37 mouse cellular contexts compared by ENCODE assay signal in the genomic region with DNA sequence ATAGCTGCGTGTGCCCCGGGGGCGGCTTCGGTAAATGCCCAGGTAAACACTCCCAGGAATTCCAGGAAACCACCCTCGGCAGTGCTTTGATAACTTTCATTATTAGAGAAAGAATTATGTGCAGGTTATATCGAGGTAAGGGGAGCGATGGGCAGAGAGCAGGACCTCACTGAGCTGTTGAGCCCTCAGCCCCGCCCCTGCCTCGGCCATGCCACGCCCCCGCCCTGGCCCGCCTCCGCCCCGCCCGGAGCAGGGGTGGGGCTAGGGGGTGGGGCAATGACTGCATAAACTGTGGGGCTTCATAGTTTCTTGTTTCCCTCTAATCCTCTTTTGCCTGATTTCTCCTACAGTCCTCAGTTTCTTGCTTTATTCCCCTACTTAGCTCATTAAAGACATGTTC. TPM values are rescaled to one million over a fixed set of nuclear protein-coding genes. Genes with fewer than 3 reads are reported as not detected.
DNase-seq lines count a peak whose midpoint lies in the region; ATAC-seq lines count a peak whose summit lies in the region.
"Had no signal": no experiment of that assay in that cellular context is flagged by ENCODE, and none has a peak within 500 bp of the region (broad histone marks: within the 10 kb centered on the region; RNA-seq: fewer than 3 reads in every experiment).

No protein-coding gene starts in this region.

- H3K27me3 ChIP-seq in midbrain, embryonic 11.5 days (ENCODE audit: control insufficient read depth, insufficient read depth, low read length), result no peaks in the 10 kb centered on the region
- H3K27me3 ChIP-seq in midbrain, embryonic 10.5 days (ENCODE audit: low read depth, poor library complexity, severe bottlenecking), result no peaks in the 10 kb centered on the region
- H3K27me3 ChIP-seq in limb, embryonic 15.5 days, result no peaks in the 10 kb centered on the region
- H3K27me3 ChIP-seq: embryonic facial prominence, embryonic 12.5 days; forebrain, embryonic 15.5 days; heart, embryonic 12.5 days; hindbrain, embryonic 15.5 days; limb, embryonic 12.5 days; liver, embryonic 12.5 days; midbrain, embryonic 15.5 days; neural tube, embryonic 15.5 days had no signal

- WGBS in midbrain, embryonic 11.5 days, result 82% methylated on average over 15 of the region's 15 CpGs
- 80% methylated on average over 15 of the region's 15 CpGs for WGBS in midbrain, embryonic 10.5 days
- 87% methylated on average over 15 of the region's 15 CpGs for WGBS in limb, embryonic 15.5 days

- intact Hi-C loops in heart, postnatal 10 days (cut with DNase I), result no loop called here
- intact Hi-C loops in left cerebral cortex, postnatal 25 days (cut with DNase I), result no loop called here

- H3K27ac ChIP-seq in midbrain, embryonic 11.5 days (ENCODE audit: low read depth, low read length), result no peak overlapping the region
- H3K27ac ChIP-seq in midbrain, embryonic 10.5 days (replicated peaks), result no peak overlapping the region
- no peak overlapping the region for H3K27ac ChIP-seq in limb, embryonic 15.5 days
- H3K27ac ChIP-seq: embryonic facial prominence, embryonic 12.5 days; forebrain, embryonic 15.5 days; gastrocnemius, adult 2 months; heart, adult 2 months; hindbrain, embryonic 15.5 days; limb, embryonic 12.5 days; liver, embryonic 12.5 days; macrophage; midbrain, embryonic 15.5 days; neural tube, embryonic 15.5 days had no signal

- DNase-seq in heart, adult 11 months, result peak; percentile 81
- DNase-seq in heart, postnatal 10 days, result no peak
- no peak for DNase-seq in midbrain, embryonic 11.5 days (ENCODE audit: low spot score, missing footprints)
- DNase-seq in midbrain, embryonic 10.5 days (ENCODE audit: low spot score), result no peak
- DNase-seq in spleen, postnatal 10 days (ENCODE audit: low spot score in 2 of 2), result no peak
- DNase-seq in left cerebral cortex, postnatal 25 days (ENCODE audit: low spot score in 2 of 2), result no peak
- DNase-seq: adrenal gland, adult 8-10 months; cerebellum, adult 11 months; cerebellum, adult 9-11 months; embryo, embryonic 11 days; gastrocnemius, adult 2 months; gastrocnemius, postnatal 36 days; heart, adult 2 months; kidney, adult 9 months; kidney, postnatal 10 days; layer of hippocampus, adult 9-11 months; liver, postnatal 0 days; lung, postnatal 10 days; retina, postnatal 1 day; right cerebral cortex, postnatal 14 days; thymus, postnatal 14 days had no signal

- no peak overlapping the region for H3K4me3 ChIP-seq in midbrain, embryonic 11.5 days (ENCODE audit: low read depth, low read length)
- no peak overlapping the region for H3K4me3 ChIP-seq in midbrain, embryonic 10.5 days
- no peak overlapping the region for H3K4me3 ChIP-seq in limb, embryonic 15.5 days
- H3K4me3 ChIP-seq: embryonic facial prominence, embryonic 12.5 days; forebrain, embryonic 15.5 days; gastrocnemius, adult 2 months; heart, adult 2 months; heart, embryonic 12.5 days; hindbrain, embryonic 15.5 days; limb, embryonic 12.5 days; liver, embryonic 12.5 days; midbrain, embryonic 15.5 days; neural tube, embryonic 15.5 days had no signal

- H3K9me3 ChIP-seq in midbrain, embryonic 11.5 days (ENCODE audit: control insufficient read depth, low read length), result no peaks in the 10 kb centered on the region
- no peaks in the 10 kb centered on the region for H3K9me3 ChIP-seq in midbrain, embryonic 10.5 days (replicated peaks)
- H3K9me3 ChIP-seq in limb, embryonic 15.5 days, result no peaks in the 10 kb centered on the region
- H3K9me3 ChIP-seq: embryonic facial prominence, embryonic 12.5 days; forebrain, embryonic 15.5 days; heart, embryonic 12.5 days; hindbrain, embryonic 15.5 days; limb, embryonic 12.5 days; midbrain, embryonic 15.5 days; neural tube, embryonic 15.5 days had no signal

- H3K9ac ChIP-seq in midbrain, embryonic 11.5 days (ENCODE audit: low read length), result no peak overlapping the region
- H3K9ac ChIP-seq in limb, embryonic 15.5 days, result no peak overlapping the region
- H3K9ac ChIP-seq: embryonic facial prominence, embryonic 12.5 days; forebrain, embryonic 15.5 days; heart, embryonic 12.5 days; hindbrain, embryonic 15.5 days; limb, embryonic 12.5 days; liver, embryonic 12.5 days; liver, postnatal 0 days; midbrain, embryonic 15.5 days; neural tube, embryonic 15.5 days had no signal

- H3K4me1 ChIP-seq in midbrain, embryonic 11.5 days (ENCODE audit: control insufficient read depth, insufficient read depth, low read length), result no peaks in the 10 kb centered on the region
- no peaks in the 10 kb centered on the region for H3K4me1 ChIP-seq in midbrain, embryonic 10.5 days
- H3K4me1 ChIP-seq in limb, embryonic 15.5 days, result no peaks in the 10 kb centered on the region
- H3K4me1 ChIP-seq: embryonic facial prominence, embryonic 12.5 days; forebrain, embryonic 15.5 days; heart, embryonic 12.5 days; hindbrain, embryonic 15.5 days; limb, embryonic 12.5 days; liver, embryonic 12.5 days; midbrain, embryonic 15.5 days; neural tube, embryonic 15.5 days had no signal

- H3K36me3 ChIP-seq in midbrain, embryonic 11.5 days (ENCODE audit: control insufficient read depth, insufficient read depth, low read length), result peaks cover 47% of the 10 kb centered on the region
- H3K36me3 ChIP-seq in midbrain, embryonic 10.5 days, result peaks cover 100% of the 10 kb centered on the region
- H3K36me3 ChIP-seq in limb, embryonic 15.5 days, result peaks cover 95% of the 10 kb centered on the region

- H3K4me2 ChIP-seq in midbrain, embryonic 11.5 days, result no peak overlapping the region
- H3K4me2 ChIP-seq in limb, embryonic 15.5 days, result no peak overlapping the region
- H3K4me2 ChIP-seq: embryonic facial prominence, embryonic 12.5 days; forebrain, embryonic 15.5 days; heart, embryonic 12.5 days; hindbrain, embryonic 15.5 days; limb, embryonic 12.5 days; liver, embryonic 12.5 days; midbrain, embryonic 15.5 days; neural tube, embryonic 15.5 days had no signal

- ATAC-seq in midbrain, embryonic 11.5 days (ENCODE audit: low FRiP score), result 0 out of 2 replicates have a peak, but pooled peaks have one; percentile 44
- ATAC-seq in limb, embryonic 15.5 days (ENCODE audit: insufficient number of reproducible peaks, low FRiP score, low TSS enrichment, low read depth), result peak; percentile 55; the same call in 1 of the 2 replicates
- ATAC-seq: activated CD4-positive, CD25-positive, alpha-beta regulatory T cell, adult 4 months; forebrain, embryonic 15.5 days; liver, embryonic 12.5 days; liver, postnatal 0 days; midbrain, embryonic 15.5 days had no signal

RNA-seq across cellular contexts. Expression of gene Mtnr1a, which starts 30.6 kb away (rescaled TPM):
- total RNA-seq in heart, postnatal 10 days (2021), result not detected
- 0.14 and 0.63 TPM in 2 replicates for polyA plus RNA-seq in midbrain, embryonic 11.5 days (2014; fragmentation: Nextera tagmentation; extraction: Ambion mirVana)
- 0.36 and 0.43 TPM in 2 replicates for polyA plus RNA-seq in midbrain, embryonic 10.5 days (2016; fragmentation: Nextera tagmentation; extraction: Ambion mirVana)
- polyA plus RNA-seq in limb, embryonic 15.5 days (2015; fragmentation: Nextera tagmentation; extraction: Ambion mirVana), result 0.24 TPM in 1 of 2 replicates, not detected in the other
- not detected for total RNA-seq in left cerebral cortex, postnatal 25 days (2021)
- total RNA-seq: adrenal gland, adult 8-10 months; gastrocnemius, adult 2 months; gastrocnemius, postnatal 36 days; heart, adult 2 months; hematopoietic stem cell, adult 5-6 weeks; left cerebral cortex, postnatal 10 days; megakaryocyte-erythroid progenitor cell, adult 5-6 weeks had no signal
- polyA plus RNA-seq: activated CD4-positive, CD25-positive, alpha-beta regulatory T cell, adult 4 months; forebrain, embryonic 15.5 days; heart, adult 2 months; heart, embryonic 12.5 days; heart, postnatal 0 days; limb, embryonic 12.5 days; liver, embryonic 12.5 days; macrophage; urinary bladder, adult 2 months had no signal
